Mouse (Mus musculus) limb, embryonic 10.5 days (tissue): ENCODE measurements around the gene Emb. TPM values are rescaled to one million over a fixed set of nuclear protein-coding genes. Genes with fewer than 3 reads are reported as not detected.

ENCODE experiments used
- DNase-seq: peaks from one replicate; pipeline ENCODE4 v3.0.0-alpha.2; 2017; ENCODE audit warnings: low spot score
- H3K27ac ChIP-seq: fragments of 300-500 bp; sonication (generic); 2 replicates; pipeline ENCODE4 v1.5.1; 2016; ENCODE audit warnings: mild to moderate bottlenecking
- H3K27me3 ChIP-seq: fragments of 300-500 bp; sonication (generic); 2 replicates; pipeline ENCODE4 v1.6.1; 2016; ENCODE audit warnings: low read depth, mild to moderate bottlenecking; ENCODE audit not compliant: poor library complexity, severe bottlenecking
- H3K36me3 ChIP-seq: fragments of 300-500 bp; sonication (generic); 2 replicates; pipeline ENCODE4 v1.6.1; 2016; ENCODE audit warnings: mild to moderate bottlenecking, moderate library complexity
- H3K4me1 ChIP-seq: fragments of 300-500 bp; sonication (generic); 2 replicates; pipeline ENCODE4 v1.6.1; 2016
- H3K4me3 ChIP-seq: fragments of 300-500 bp; sonication (generic); 2 replicates; pipeline ENCODE4 v1.5.1; 2016; ENCODE audit warnings: mild to moderate bottlenecking, moderate library complexity
- H3K9me3 ChIP-seq: fragments of 300-500 bp; sonication (generic); replicated peaks from 2 replicates; pipeline ENCODE4 v1.6.1; 2016; ENCODE audit warnings: mild to moderate bottlenecking
- WGBS: fragments of 180-500 bp; shearing (Covaris S2); methylation state at CpG from one replicate; pipeline ENCODE4 v1.1.7; 2016; 5-methylcytosine and 5-hydroxymethylcytosine counted together
- polyA plus RNA-seq: library from polyadenylated mRNA; unstranded; fragments of >200 nt; fragmentation: Nextera tagmentation; extraction: Ambion mirVana; gene quantifications from 2 replicates; pipeline ENCODE4 v1.2.1, GENCODE M21; 2016

Emb gene
- polyA plus RNA-seq, 1 experiment from 2014 or later: 56.0 TPM

- no peaks in the 10 kb centered on the region for H3K36me3 ChIP-seq
- peak; percentile 81 for DNase-seq
- H3K27ac ChIP-seq: 0 out of 2 replicates have a peak overlapping the region, but pooled peaks have one; percentile 28
- H3K4me3 ChIP-seq: 0 out of 2 replicates have a peak overlapping the region, but pooled peaks have one; percentile 16
- H3K9me3 ChIP-seq: no peaks in the 10 kb centered on the region
- H3K4me1 ChIP-seq: 0 out of 2 replicates have a peak, but pooled peaks cover 8% of the 10 kb centered on the region
- H3K27me3 ChIP-seq: no peaks in the 10 kb centered on the region
- WGBS: 34% methylated on average over 17 of the region's 17 CpGs
Observed at GRCm38 (mm10) chr13:117289494-117290270, 81.3 kb downstream of the Emb start.

GRCm38 (mm10) chr13:117311446-117312225 is 103.3 kb downstream of the Emb start:
- peak; percentile 88 for DNase-seq
- Histone ChIP-seq H3K36me3 (no peaks in the 10 kb centered on the region), H3K27me3 (no peaks in the 10 kb centered on the region), H3K4me3 (no peak overlapping the region), H3K27ac (no peak overlapping the region), H3K4me1 (no peaks in the 10 kb centered on the region), H3K9me3 (no peaks in the 10 kb centered on the region)
- WGBS: 33% methylated on average over 24 of the region's 24 CpGs

Other genes with a start within 250 kb of the Emb start
- gene Parp8, start 183.0 kb upstream of the Emb start, polyA plus RNA-seq: 11.1 and 14.7 TPM in 2 replicates
- gene Gm17509, start 12.5 kb downstream of the Emb start, polyA plus RNA-seq: 0.39 and 0.44 TPM in 2 replicates